Mouse (Mus musculus) hindbrain, postnatal 0 days (tissue): ENCODE measurements at regions not wholly inside any gene's neighbourhood (a gene's known extent, or its start where the extent isn't known, plus 50 kb on each side); places are given as distances from the start of the nearest gene placed in this dataset.

Source experiments
- ATAC-seq: fragments of 200-750 bp; cut with Nextera tagmentation; 2 replicates; pipeline ENCODE4 v1.8.0; 2017; ENCODE audit warnings: mild to moderate bottlenecking, moderate TSS enrichment, moderate library complexity
- DNase-seq: peaks from one replicate; pipeline ENCODE4 v3.0.0-alpha.2; 2015; ENCODE audit warnings: low spot score
- H3K27ac ChIP-seq: fragments of 300-500 bp; sonication (generic); 2 replicates; pipeline ENCODE4 v1.5.1; 2014; ENCODE audit warnings: mild to moderate bottlenecking
- H3K27me3 ChIP-seq: fragments of 300-500 bp; sonication (generic); 2 replicates; pipeline ENCODE4 v1.6.1; 2014; ENCODE audit warnings: low read length, mixed read lengths; ENCODE audit not compliant: insufficient read depth
- H3K36me3 ChIP-seq: fragments of 300-500 bp; sonication (generic); 2 replicates; pipeline ENCODE4 v1.6.1; 2014; ENCODE audit warnings: low read length, mixed read lengths; ENCODE audit not compliant: insufficient read depth
- H3K4me1 ChIP-seq: fragments of 300-500 bp; sonication (generic); 2 replicates; pipeline ENCODE4 v1.6.1; 2014; ENCODE audit warnings: antibody characterized with exemption, low read length, mixed read lengths; ENCODE audit not compliant: insufficient read depth
- H3K4me2 ChIP-seq: fragments of 300-500 bp; sonication (generic); 2 replicates; pipeline ENCODE4 v1.6.1; 2014; ENCODE audit warnings: low read depth, mild to moderate bottlenecking, low read length, moderate library complexity, mixed read lengths
- H3K4me3 ChIP-seq: fragments of 300-500 bp; sonication (generic); 2 replicates; pipeline ENCODE4 v1.5.1; 2014; ENCODE audit warnings: low read length
- H3K9ac ChIP-seq: fragments of 300-500 bp; sonication (generic); replicated peaks from 2 replicates; pipeline ENCODE4 v1.6.1; 2014; ENCODE audit warnings: mild to moderate bottlenecking, low read length, moderate library complexity, mixed read lengths
- H3K9me3 ChIP-seq: fragments of 300-500 bp; sonication (generic); 2 replicates; pipeline ENCODE4 v1.6.1; 2016; ENCODE audit warnings: low read length, mixed read lengths
- CTCF ChIP-seq: IDR thresholded peaks from 2 replicates; pipeline ENCODE4 v1.5.1; 2016; ENCODE audit warnings: antibody characterized with exemption, control low read depth, low read depth
- WGBS: fragments of 180-500 bp; shearing (Covaris S2); extraction: QIAGEN DNeasy Blood & Tissue Kit; methylation state at CpG from one replicate; pipeline ENCODE4 v1.1.7; 2014; 5-methylcytosine and 5-hydroxymethylcytosine counted together

DNA sequence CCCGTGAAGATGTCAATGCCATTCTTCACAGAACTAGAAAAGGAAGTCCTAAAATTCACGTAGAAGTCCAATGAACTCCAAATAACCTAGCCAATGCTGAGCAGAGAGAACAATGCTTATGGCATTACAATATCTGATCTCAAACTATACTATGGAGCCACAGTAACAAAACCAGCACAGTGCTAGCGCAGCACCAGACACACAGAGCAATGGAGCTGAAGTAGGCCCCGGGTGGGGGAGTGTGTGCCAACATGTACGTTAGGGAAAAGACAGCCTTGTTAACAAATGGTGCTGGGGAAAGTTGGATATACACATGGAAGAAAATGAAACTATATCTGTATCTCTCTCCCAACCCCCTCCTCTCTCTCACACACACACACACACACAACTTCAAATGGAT lies 409.8 kb downstream of the Rps24 start:
- Histone ChIP-seq H3K9me3 (no peaks in the 10 kb centered on the region), H3K4me1 (no peaks in the 10 kb centered on the region; the same call in 1 of the 2 replicates), H3K9ac (no peak overlapping the region), H3K27ac (no peak overlapping the region), H3K27me3 (no peaks in the 10 kb centered on the region), H3K4me3 (no peak overlapping the region), H3K4me2 (no peak overlapping the region), H3K36me3 (no peaks in the 10 kb centered on the region)
- WGBS: 89% methylated on average over 5 of the region's 5 CpGs
- no peak for ATAC-seq
- no peak for TF ChIP-seq CTCF
- DNase-seq: no peak

DNA sequence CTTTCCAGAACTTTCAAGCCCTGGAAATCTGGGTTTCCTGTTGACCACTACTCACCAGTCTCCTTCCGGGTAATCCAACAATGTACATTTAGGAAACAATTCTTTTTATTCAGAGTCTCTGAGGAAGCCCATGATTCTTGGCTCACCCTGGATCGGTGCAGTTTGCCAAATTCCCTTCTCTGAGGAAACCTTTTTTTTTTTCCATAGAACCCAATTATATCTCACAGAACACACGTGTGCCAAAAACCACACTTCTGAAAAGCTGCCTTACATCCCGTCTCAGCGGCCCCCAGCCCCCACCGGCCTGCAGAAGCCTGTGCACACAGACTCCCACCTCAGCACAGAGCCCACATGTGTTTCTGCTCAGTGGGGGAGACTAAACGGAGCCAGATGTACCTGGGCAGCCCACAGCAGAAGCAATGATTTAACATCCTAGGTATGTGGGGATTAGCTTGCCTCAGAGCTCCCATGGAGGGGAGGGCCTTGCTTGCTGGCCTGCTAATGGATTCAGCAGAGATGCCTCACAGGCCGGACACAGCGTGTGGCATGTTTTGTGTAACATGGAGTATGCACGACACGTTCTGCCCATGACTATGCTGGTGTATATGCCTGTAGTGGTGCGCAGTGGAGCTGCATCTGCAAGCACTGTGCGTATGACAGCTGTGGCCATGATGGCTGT lies 413.7 kb downstream of the Rps24 start:
- H3K9ac ChIP-seq: no peak overlapping the region
- H3K36me3 ChIP-seq: no peaks in the 10 kb centered on the region
- no peak for DNase-seq
- TF ChIP-seq CTCF: no peak
- no peaks in the 10 kb centered on the region; the same call in 1 of the 2 replicates for H3K4me1 ChIP-seq
- no peaks in the 10 kb centered on the region for H3K9me3 ChIP-seq
- H3K27me3 ChIP-seq: no peaks in the 10 kb centered on the region
- 51% methylated on average over 13 of the region's 13 CpGs for WGBS
- no peak overlapping the region for H3K4me3 ChIP-seq
- peak; percentile 29; the same call in 1 of the 2 replicates for ATAC-seq
- H3K4me2 ChIP-seq: no peak overlapping the region
- H3K27ac ChIP-seq: no peak overlapping the region

DNA sequence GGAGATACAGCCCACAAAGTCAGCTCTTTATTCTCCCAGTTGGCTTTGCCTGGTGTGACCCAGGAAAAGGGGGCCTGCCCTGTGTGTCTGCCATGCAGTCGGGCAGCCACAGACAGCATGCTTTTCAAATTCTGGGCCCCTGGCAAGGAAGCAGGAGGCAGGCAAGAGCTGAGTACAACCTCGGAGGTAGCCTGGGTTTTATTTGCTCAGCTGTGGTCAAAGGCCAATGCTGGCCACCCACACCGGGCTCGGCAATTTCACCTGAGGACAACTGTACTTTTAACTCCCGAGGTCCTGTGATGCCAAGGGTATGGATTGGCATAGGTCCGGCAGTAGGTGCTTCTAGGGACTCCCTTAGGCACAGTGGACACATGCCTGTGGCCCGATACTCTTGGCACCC lies 414.8 kb downstream of the Rps24 start:
- H3K9me3 ChIP-seq: no peaks in the 10 kb centered on the region
- no peak overlapping the region for H3K4me2 ChIP-seq
- H3K9ac ChIP-seq: no peak overlapping the region
- no peaks in the 10 kb centered on the region for H3K36me3 ChIP-seq
- no peak for TF ChIP-seq CTCF
- H3K4me3 ChIP-seq: no peak overlapping the region
- no peaks in the 10 kb centered on the region for H3K27me3 ChIP-seq
- H3K4me1 ChIP-seq: no peaks in the 10 kb centered on the region; the same call in 1 of the 2 replicates
- 71% methylated on average over 7 of the region's 7 CpGs for WGBS
- H3K27ac ChIP-seq: no peak overlapping the region
- DNase-seq (no peak), ATAC-seq (no peak)

DNA sequence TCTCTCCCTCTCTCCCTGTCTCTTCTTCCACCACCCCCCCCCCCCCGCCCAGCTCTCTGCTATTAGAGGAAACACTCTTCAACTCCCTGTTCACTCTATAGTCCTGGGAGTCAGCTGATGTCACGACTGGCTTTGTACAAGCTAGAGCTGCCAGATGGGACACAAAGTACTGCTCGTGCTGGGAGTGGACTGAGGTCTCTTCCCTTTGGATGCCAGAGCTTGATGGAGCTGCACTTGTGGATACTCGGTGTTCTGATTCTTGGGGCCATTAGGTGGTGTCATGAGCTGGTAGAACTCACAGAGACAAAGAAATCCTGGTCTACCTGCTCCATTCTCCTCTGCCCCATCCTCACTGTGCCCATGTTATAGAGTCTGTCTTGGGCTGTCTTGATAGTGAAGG lies 415.9 kb downstream of the Rps24 start:
- WGBS: 18% methylated on average over 3 of the region's 4 CpGs
- Histone ChIP-seq H3K27ac (no peak overlapping the region), H3K4me1 (no peaks in the 10 kb centered on the region; the same call in 1 of the 2 replicates), H3K9ac (no peak overlapping the region), H3K4me3 (no peak overlapping the region), H3K27me3 (no peaks in the 10 kb centered on the region), H3K4me2 (no peak overlapping the region), H3K9me3 (no peaks in the 10 kb centered on the region), H3K36me3 (no peaks in the 10 kb centered on the region)
- ATAC-seq: peak; percentile 79
- peak; percentile 67 for DNase-seq
- TF ChIP-seq CTCF: peak; percentile 57

DNA sequence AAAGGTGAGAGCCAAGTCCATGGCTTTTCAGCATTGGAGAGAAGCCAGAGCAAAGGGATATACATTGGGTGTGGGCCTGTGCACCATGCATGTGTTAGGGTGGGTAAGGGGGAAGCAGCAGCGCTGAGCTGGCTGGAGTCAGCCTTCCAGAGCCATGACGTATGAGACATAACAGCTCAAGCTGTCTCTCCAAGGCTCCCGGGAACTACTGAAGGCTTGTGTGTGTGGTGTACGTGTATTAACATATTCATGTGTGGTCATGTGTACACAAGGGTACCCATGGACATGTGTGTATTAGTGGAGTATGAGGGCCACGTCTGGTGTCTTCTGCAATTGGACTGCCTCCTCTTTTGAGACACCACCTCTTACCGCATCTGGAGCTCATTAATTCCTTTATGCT lies 417.8 kb downstream of the Rps24 start:
- Histone ChIP-seq H3K36me3 (no peaks in the 10 kb centered on the region), H3K27ac (no peak overlapping the region), H3K4me3 (no peak overlapping the region), H3K27me3 (no peaks in the 10 kb centered on the region), H3K9me3 (no peaks in the 10 kb centered on the region), H3K4me2 (no peak overlapping the region), H3K9ac (no peak overlapping the region), H3K4me1 (peaks cover 3% of the 10 kb centered on the region; the same call in 1 of the 2 replicates)
- WGBS: 73% methylated on average over 6 of the region's 6 CpGs
- no peak for TF ChIP-seq CTCF
- ATAC-seq: no peak
- DNase-seq: no peak

DNA sequence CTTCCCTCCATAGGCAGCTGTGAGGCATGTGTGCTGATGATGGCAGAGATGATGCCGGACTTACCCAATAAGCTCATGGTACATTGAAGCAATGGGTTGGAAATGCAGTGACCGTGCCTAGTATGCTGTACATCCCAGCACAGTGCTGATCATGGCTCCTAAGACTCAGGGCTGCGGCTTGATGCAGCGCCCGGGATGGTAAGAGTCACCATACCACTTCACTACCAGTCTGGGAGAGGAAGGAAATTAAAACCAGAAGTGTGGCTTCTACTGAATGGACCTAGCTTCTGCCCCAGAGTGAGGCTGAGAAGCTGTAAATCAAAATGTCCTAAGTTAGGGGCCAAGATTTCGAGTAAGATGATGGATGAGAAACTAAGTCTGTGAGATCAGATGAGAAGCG lies 420.0 kb downstream of the Rps24 start:
- TF ChIP-seq CTCF: no peak
- no peaks in the 10 kb centered on the region for H3K9me3 ChIP-seq
- no peak overlapping the region for H3K4me2 ChIP-seq
- no peak for DNase-seq
- no peaks in the 10 kb centered on the region for H3K27me3 ChIP-seq
- H3K4me1 ChIP-seq: peaks cover 3% of the 10 kb centered on the region; the same call in 1 of the 2 replicates
- 88% methylated on average over 7 of the region's 7 CpGs for WGBS
- H3K4me3 ChIP-seq: no peak overlapping the region
- no peak for ATAC-seq
- no peaks in the 10 kb centered on the region for H3K36me3 ChIP-seq
- no peak overlapping the region for H3K27ac ChIP-seq
- no peak overlapping the region for H3K9ac ChIP-seq

DNA sequence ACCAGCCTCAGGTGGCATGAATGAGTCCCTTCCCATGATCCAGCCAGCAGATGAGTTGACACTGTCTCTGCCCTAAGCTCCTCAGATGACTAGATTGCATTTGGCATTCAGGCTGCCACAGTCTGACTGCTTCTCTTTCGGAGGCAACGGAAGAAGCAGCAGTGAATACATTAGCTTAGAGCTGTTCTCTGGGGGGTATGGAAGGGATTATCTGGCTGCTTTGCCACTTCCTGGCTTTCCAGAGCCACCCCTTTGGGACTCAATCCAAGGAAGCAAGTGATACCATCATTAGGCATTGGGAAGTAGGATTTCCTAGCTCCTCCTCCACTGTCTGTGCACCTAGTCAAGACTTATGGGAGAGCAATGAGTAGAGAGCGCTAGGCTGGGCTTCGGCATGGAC lies 421.5 kb downstream of the Rps24 start:
- Histone ChIP-seq H3K36me3 (no peaks in the 10 kb centered on the region), H3K4me1 (peaks cover 3% of the 10 kb centered on the region; the same call in 1 of the 2 replicates), H3K27me3 (no peaks in the 10 kb centered on the region), H3K27ac (no peak overlapping the region), H3K4me3 (no peak overlapping the region), H3K4me2 (no peak overlapping the region), H3K9ac (no peak overlapping the region), H3K9me3 (no peaks in the 10 kb centered on the region)
- ATAC-seq (0 out of 2 replicates have a peak, but pooled peaks have one; percentile 32), DNase-seq (peak; percentile 57)
- no peak for TF ChIP-seq CTCF
- WGBS: 61% methylated on average over 4 of the region's 4 CpGs
